Mouse (Mus musculus) lung, adult 2 months (tissue): ENCODE results near the gene Ndp. TPM values are rescaled to one million over a fixed set of nuclear protein-coding genes. Genes with fewer than 3 reads are reported as not detected.

Source experiments
- DNase-seq: peaks from one replicate; pipeline ENCODE4 v3.0.0; 2022
- H3K4me1 ChIP-seq: fragments of 200-500 bp; 2 replicates; pipeline ENCODE4 v1.6.1; 2011; ENCODE audit warnings: low read length; ENCODE audit not compliant: control insufficient read depth, insufficient read depth
- H3K4me3 ChIP-seq: fragments of 200-500 bp; replicated peaks from 2 replicates; pipeline ENCODE3; 2011; ENCODE audit warnings: low read depth, mild to moderate bottlenecking, control low read depth, low read length; ENCODE audit errors: extremely low read depth
- CTCF ChIP-seq: fragments of 200-500 bp; IDR thresholded peaks from 2 replicates; pipeline ENCODE4 v1.5.1; 2011; ENCODE audit warnings: mild to moderate bottlenecking, low read length, control low read depth; ENCODE audit not compliant: insufficient read depth
- POLR2A ChIP-seq: fragments of 200-500 bp; IDR thresholded peaks from 2 replicates; pipeline ENCODE4 v1.6.1; 2011; ENCODE audit warnings: low read depth, mild to moderate bottlenecking, control low read depth, low read length, borderline replicate concordance; ENCODE audit errors: extremely low read depth
- WGBS: fragments of 180-500 bp; shearing (Covaris S2); methylation state at CpG from one replicate; pipeline ENCODE4 v1.1.7; 2018; 5-methylcytosine and 5-hydroxymethylcytosine counted together
- polyA plus RNA-seq: library from polyadenylated mRNA; depleted of rRNA; stranded (reverse); fragments of >200 nt; gene quantifications from 2 replicates; pipeline ENCODE4 v1.2.3, GENCODE M21; 2012; rRNA removed

The Ndp gene
- polyA plus RNA-seq, 1 experiment, result 0.20 TPM

DNA sequence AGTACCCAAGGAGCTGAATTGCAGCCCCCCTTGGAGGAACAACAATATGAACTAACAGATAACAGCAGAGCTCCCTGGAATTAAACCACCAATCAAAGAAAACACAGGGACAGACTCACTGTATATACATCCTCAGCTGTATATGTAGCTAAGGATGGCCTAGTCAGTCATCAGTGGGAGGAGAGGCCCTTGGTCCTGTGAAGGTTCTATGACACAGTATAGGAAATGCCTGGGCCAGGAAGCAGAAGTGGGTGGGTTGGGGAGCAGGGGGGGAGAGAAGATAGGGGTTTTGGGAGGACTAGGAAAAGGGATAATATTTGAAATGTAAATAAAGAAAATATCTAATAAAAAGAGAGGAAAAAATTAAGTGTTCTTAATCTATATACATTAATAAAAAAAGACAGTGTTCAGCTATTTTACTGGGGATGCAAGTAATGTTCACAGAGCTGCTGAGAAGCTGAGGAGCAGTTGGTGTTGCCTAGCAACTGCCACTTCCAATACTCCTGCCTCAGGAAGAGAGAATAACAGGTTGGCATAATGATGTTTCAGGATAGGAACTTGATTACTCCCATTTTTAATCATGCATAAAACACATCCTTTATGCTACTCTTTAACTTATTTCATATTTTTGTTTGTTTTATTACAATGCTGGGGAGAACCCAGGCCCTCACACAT, 43.8 kb downstream of the Ndp start:
- DNase-seq, result no peak
- H3K4me1 ChIP-seq, result no peaks in the 10 kb centered on the region
- TF ChIP-seq CTCF (no peak), POLR2A (no peak)
- no peak overlapping the region for H3K4me3 ChIP-seq

- DNase-seq, result no peak
- Histone ChIP-seq H3K4me3 (no peak overlapping the region), H3K4me1 (no peaks in the 10 kb centered on the region)
- TF ChIP-seq CTCF, result peak; percentile 18; the same call in 1 of the 2 replicates
- TF ChIP-seq POLR2A, result no peak
Observed at GRCm38 (mm10) chrX:16860244-16860643, 51.3 kb downstream of the Ndp start.

- WGBS, result 59% methylated on average over 2 of the region's 2 CpGs
- H3K4me1 ChIP-seq, result no peaks in the 10 kb centered on the region
- DNase-seq, result no peak
- no peak for TF ChIP-seq CTCF
- no peak for TF ChIP-seq POLR2A
- H3K4me3 ChIP-seq, result no peak overlapping the region
Observed at GRCm38 (mm10) chrX:16846034-16846433, 65.5 kb downstream of the Ndp start.

- no peak for DNase-seq
- TF ChIP-seq CTCF (no peak), POLR2A (no peak)
- Histone ChIP-seq H3K4me3 (no peak overlapping the region), H3K4me1 (no peaks in the 10 kb centered on the region)
- WGBS, result 59% methylated on average over 2 of the region's 2 CpGs
Observed at GRCm38 (mm10) chrX:16841443-16841842, 70.1 kb downstream of the Ndp start.

DNA sequence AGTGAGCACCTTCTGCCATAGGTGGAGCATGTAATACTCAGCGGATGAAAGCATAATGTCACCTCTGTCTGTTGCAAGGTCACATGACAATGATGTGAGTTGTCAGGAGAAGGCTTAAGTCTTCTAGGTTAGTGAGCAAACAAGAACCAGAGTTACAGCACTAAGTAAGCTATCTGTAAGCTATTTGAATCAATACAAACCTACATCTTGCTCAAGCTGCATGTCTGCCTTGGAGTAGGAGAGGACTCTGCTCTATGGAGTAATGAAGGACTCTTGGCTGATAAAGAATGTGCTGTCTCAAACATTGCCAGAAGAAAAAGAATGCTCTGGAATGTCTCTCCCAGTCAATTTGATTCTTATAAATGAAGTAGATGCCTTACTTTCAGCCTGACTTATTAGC, 74.3 kb downstream of the Ndp start:
- 82% methylated on average over 1 of the region's 1 CpGs for WGBS

GRCm38 (mm10) chrX:16836488-16837082, 75.0 kb downstream of the Ndp start:
- Histone ChIP-seq H3K4me1 (no peaks in the 10 kb centered on the region), H3K4me3 (no peak overlapping the region)
- DNase-seq, result no peak
- TF ChIP-seq POLR2A (no peak), CTCF (no peak)

More for the DNA sequence above, 74.3 kb downstream of the Ndp start:
- Histone ChIP-seq H3K4me1 (no peaks in the 10 kb centered on the region), H3K4me3 (no peak overlapping the region)
- TF ChIP-seq CTCF (no peak), POLR2A (no peak)
- no peak for DNase-seq

Other genes starting within 250 kb of the Ndp start
- gene Maob, start 94.4 kb downstream of the Ndp start, polyA plus RNA-seq, result 10.8 and 16.4 TPM in 2 replicates